Mouse (Mus musculus) kidney, embryonic 16.5 days (tissue): Measurements from ENCODE around the gene Epha6. TPM values are rescaled to one million over a fixed set of nuclear protein-coding genes. Genes with fewer than 3 reads are reported as not detected.
A peak's percentile ranks its signal among the peaks of the same experiment; 100 is the strongest.

Experiments
- ATAC-seq: fragments of 200-750 bp; cut with Nextera tagmentation; 2 replicates; pipeline ENCODE4 v1.8.0; 2017; ENCODE audit warnings: moderate TSS enrichment; ENCODE audit not compliant: low FRiP score, low TSS enrichment
- H3K27ac ChIP-seq: fragments of 300-500 bp; sonication (generic); 2 replicates; pipeline ENCODE4 v1.5.1; 2014; ENCODE audit warnings: low read length
- H3K27me3 ChIP-seq: fragments of 300-500 bp; sonication (generic); 2 replicates; pipeline ENCODE4 v1.6.1; 2014; ENCODE audit warnings: low read length, control low read depth, mixed read lengths; ENCODE audit not compliant: insufficient read depth
- H3K36me3 ChIP-seq: fragments of 300-500 bp; sonication (generic); 2 replicates; pipeline ENCODE4 v1.6.1; 2014; ENCODE audit warnings: low read length, control low read depth, mixed read lengths; ENCODE audit not compliant: insufficient read depth
- H3K4me1 ChIP-seq: fragments of 300-500 bp; sonication (generic); 2 replicates; pipeline ENCODE4 v1.6.1; 2014; ENCODE audit warnings: low read length, control low read depth, mixed read lengths; ENCODE audit not compliant: insufficient read depth
- H3K4me2 ChIP-seq: fragments of 300-500 bp; sonication (generic); replicated peaks from 2 replicates; pipeline ENCODE4 v1.6.1; 2014; ENCODE audit warnings: low read depth, low read length
- H3K4me3 ChIP-seq: fragments of 300-500 bp; sonication (generic); 2 replicates; pipeline ENCODE4 v1.5.1; 2014; ENCODE audit warnings: mild to moderate bottlenecking, low read length
- H3K9ac ChIP-seq: fragments of 300-500 bp; sonication (generic); replicated peaks from 2 replicates; pipeline ENCODE4 v1.6.1; 2014; ENCODE audit warnings: low read length
- H3K9me3 ChIP-seq: fragments of 300-500 bp; sonication (generic); 2 replicates; pipeline ENCODE4 v1.6.1; 2016; ENCODE audit warnings: low read length, control low read depth
- WGBS: fragments of 180-500 bp; shearing (Covaris S2); extraction: QIAGEN DNeasy Blood & Tissue Kit; methylation state at CpG from one replicate; pipeline ENCODE4 v1.1.7; 2014; 5-methylcytosine and 5-hydroxymethylcytosine counted together
- polyA plus RNA-seq: library from polyadenylated mRNA; unstranded; fragments of >200 nt; fragmentation: Nextera tagmentation; extraction: Ambion mirVana; gene quantifications from 2 replicates; pipeline ENCODE4 v1.2.1, GENCODE M21; 2015

The Epha6 gene
- polyA plus RNA-seq, 1 experiment from 2014 or later = 0.07 TPM

DNA sequence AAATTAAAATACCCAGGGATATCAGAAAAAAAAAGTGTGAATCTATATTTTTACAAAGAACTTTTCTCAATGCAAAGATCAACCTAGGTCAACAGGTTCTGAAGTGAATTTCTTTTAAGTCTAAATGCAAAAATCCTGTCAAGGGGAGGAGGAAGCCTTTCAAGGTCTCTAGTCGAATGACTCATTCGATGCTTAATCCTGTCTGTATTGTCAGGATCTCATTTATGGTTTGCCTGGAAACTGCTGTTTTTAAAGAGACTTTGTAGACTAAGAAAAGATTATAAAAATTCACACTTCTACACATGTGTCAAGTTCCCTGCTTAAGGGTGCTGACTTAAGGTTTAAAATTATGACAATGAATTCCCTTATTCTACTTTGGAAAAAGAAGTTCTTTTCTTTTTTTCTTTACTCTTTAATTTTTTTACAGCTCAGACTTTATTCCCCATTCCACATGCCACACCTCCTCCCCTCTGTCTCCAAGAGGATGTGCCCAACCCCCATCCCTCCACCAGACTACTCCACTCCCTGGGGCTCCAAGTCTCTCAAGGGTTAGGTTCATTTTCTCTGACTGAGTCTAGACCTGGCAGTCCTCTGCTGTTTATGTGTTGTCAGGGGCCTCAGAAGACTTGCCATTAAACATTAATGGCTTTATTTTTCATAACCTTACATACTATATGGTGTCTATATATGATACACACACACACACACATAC is 598.3 kb downstream of the Epha6 start:
- no peak for ATAC-seq
- no peak overlapping the region for H3K9ac ChIP-seq
- no peak overlapping the region for H3K4me3 ChIP-seq
- no peaks in the 10 kb centered on the region for H3K4me1 ChIP-seq
- no peaks in the 10 kb centered on the region for H3K36me3 ChIP-seq
- no peak overlapping the region for H3K4me2 ChIP-seq
- 57% methylated on average over 2 of the region's 2 CpGs for WGBS
- H3K9me3 ChIP-seq = no peaks in the 10 kb centered on the region
- no peaks in the 10 kb centered on the region for H3K27me3 ChIP-seq
- H3K27ac ChIP-seq = no peak overlapping the region

DNA sequence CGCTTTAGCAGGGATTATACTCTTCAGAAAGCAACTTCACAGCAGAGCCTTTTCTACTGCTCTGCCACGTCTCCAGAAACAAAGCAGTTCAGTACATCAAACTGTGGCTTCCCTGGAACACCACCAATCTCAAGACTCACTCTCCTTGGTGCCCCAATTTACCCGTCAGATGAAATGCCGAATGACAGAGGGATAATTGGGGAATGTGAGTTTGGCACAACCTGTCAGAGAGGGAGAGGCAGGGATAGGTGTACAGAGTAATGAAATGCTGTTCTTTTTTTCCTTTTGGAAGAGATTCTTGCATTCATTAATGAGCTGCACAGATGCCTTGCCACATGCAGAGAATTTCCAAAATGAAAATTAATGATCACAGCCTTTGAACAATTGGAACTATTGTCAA is 635.5 kb downstream of the Epha6 start:
- Histone ChIP-seq H3K9me3 (no peaks in the 10 kb centered on the region), H3K27me3 (no peaks in the 10 kb centered on the region), H3K9ac (no peak overlapping the region), H3K27ac (no peak overlapping the region), H3K36me3 (no peaks in the 10 kb centered on the region), H3K4me3 (no peak overlapping the region), H3K4me2 (no peak overlapping the region), H3K4me1 (no peaks in the 10 kb centered on the region)
- ATAC-seq = no peak
- 69% methylated on average over 4 of the region's 4 CpGs for WGBS

DNA sequence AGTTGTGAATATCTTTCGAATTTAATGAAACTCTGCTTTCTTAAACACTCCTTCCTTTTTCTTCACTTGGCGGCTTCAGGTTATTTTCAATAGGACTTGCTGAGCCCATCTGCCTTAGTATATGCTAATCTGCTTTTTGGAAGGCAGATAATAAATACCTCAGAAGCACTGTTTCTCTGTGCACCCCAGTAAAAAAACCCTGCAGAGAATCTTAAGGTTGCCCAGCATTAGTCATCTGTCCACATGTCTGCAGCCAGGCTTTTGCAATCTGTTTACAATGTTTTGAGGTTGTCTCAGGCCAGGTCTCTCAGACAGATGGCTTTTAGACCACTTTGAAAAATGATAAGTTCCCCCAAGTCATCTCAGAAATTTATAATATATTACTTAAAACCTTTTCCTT is 649.6 kb downstream of the Epha6 start:
- no peak for ATAC-seq
- Histone ChIP-seq H3K27me3 (no peaks in the 10 kb centered on the region), H3K27ac (no peak overlapping the region), H3K4me2 (no peak overlapping the region), H3K9ac (no peak overlapping the region), H3K36me3 (no peaks in the 10 kb centered on the region), H3K4me3 (no peak overlapping the region), H3K9me3 (no peaks in the 10 kb centered on the region), H3K4me1 (no peaks in the 10 kb centered on the region)
- 86% methylated on average over 2 of the region's 2 CpGs for WGBS

DNA sequence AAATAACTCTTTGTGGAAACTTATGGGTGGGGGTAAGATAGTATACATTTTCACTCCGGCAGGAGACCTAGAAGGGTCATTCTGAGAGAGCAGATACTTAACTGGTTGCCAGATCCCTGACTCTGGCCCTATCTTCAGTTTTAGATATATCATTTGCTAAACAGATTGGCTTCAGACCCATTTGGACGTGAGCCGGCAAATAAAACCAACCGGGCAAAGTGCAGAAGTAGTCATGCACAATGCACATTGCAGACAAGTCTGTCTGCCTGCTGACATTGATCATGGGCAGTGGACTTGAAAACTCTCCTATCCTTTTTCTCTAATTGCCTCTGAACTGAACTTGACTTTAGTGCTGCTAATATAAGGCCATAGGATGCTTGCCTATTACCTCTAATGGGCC is 681.6 kb downstream of the Epha6 start:
- no peak overlapping the region for H3K9ac ChIP-seq
- H3K27me3 ChIP-seq = no peaks in the 10 kb centered on the region
- H3K27ac ChIP-seq = no peak overlapping the region
- H3K9me3 ChIP-seq = peaks cover 4% of the 10 kb centered on the region; the same call in 1 of the 2 replicates
- no peaks in the 10 kb centered on the region for H3K36me3 ChIP-seq
- H3K4me2 ChIP-seq = no peak overlapping the region
- no peaks in the 10 kb centered on the region for H3K4me1 ChIP-seq
- WGBS = 78% methylated on average over 4 of the region's 4 CpGs
- H3K4me3 ChIP-seq = no peak overlapping the region
- no peak for ATAC-seq

DNA sequence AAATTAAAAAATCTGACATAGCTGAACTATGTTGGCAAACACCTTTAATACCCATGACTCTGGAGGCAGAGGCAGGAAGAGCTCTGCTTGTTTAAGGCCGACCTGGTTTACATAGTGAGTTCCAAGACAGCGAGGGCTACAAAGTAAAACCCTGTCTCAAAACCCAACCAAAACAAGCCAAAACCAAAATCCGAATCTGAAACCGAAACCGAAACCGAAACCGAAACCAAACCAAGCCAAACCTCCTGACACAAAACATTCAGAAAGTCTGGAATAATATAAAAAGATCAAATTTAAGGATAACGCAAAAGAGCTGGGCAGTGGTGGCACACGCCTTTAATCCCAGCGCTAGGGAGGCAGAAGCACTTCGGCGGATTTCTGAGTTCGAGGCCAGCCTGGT is 725.3 kb downstream of the Epha6 start:
- H3K4me1 ChIP-seq = no peaks in the 10 kb centered on the region
- no peak overlapping the region for H3K9ac ChIP-seq
- no peaks in the 10 kb centered on the region for H3K9me3 ChIP-seq
- no peak for ATAC-seq
- WGBS = 92% methylated on average over 13 of the region's 13 CpGs
- H3K4me3 ChIP-seq = no peak overlapping the region
- no peaks in the 10 kb centered on the region for H3K27me3 ChIP-seq
- H3K4me2 ChIP-seq = no peak overlapping the region
- no peaks in the 10 kb centered on the region for H3K36me3 ChIP-seq
- H3K27ac ChIP-seq = no peak overlapping the region

DNA sequence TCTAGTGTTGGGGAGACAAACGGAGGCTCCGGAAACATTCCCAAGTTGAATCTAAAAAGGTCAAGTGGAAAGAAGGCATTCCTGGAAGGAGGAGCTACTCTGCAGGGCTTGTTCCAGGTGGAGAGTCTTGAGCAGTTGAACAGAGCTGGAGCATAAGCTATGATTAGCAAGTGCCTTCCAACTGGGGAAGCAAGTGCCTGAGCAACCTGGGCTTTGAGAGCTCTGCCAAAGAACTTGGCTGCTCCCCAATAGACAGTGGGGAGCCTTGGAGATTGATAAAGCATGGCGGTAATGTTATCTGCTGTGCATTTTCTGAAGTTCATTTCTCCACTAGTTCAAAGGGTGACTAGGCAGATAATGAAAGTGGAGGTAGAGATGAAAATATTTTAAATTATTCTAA is 733.5 kb downstream of the Epha6 start:
- H3K9ac ChIP-seq = no peak overlapping the region
- H3K27me3 ChIP-seq = no peaks in the 10 kb centered on the region
- H3K9me3 ChIP-seq = no peaks in the 10 kb centered on the region
- no peak overlapping the region for H3K4me2 ChIP-seq
- H3K4me3 ChIP-seq = no peak overlapping the region
- no peaks in the 10 kb centered on the region for H3K36me3 ChIP-seq
- ATAC-seq = no peak
- WGBS = 91% methylated on average over 3 of the region's 3 CpGs
- H3K27ac ChIP-seq = no peak overlapping the region
- no peaks in the 10 kb centered on the region for H3K4me1 ChIP-seq

DNA sequence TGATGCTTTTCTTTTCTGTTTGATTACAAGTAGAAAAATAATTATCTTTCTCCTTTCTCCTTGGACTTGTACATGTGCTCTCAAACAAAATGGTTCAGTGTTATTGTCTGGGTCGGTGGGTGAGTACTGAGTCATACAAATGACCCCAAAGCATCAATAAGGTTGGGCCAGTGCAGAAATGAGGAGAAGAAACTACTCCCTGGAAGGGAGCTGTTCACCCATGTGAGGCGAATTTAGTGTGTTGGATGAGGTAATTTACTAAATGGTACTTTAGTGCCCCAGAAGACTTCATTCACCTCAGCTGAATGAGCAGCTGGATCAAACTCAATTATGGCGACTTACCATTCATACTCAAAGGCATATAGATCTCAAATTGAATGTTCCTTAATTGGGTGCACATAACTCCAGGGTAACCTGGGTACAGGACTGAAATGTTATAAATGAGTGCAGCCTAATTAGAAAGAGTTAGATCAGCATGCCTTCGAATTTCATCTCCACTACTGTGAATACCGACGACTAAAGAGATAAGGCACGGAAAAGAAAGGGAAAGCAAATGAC is 751.1 kb downstream of the Epha6 start:
- H3K4me3 ChIP-seq = no peak overlapping the region
- no peaks in the 10 kb centered on the region for H3K36me3 ChIP-seq
- H3K9me3 ChIP-seq = no peaks in the 10 kb centered on the region
- WGBS = 73% methylated on average over 7 of the region's 7 CpGs
- H3K27ac ChIP-seq = no peak overlapping the region
- H3K27me3 ChIP-seq = no peaks in the 10 kb centered on the region
- ATAC-seq = no peak
- H3K4me2 ChIP-seq = no peak overlapping the region
- H3K4me1 ChIP-seq = no peaks in the 10 kb centered on the region
- no peak overlapping the region for H3K9ac ChIP-seq

DNA sequence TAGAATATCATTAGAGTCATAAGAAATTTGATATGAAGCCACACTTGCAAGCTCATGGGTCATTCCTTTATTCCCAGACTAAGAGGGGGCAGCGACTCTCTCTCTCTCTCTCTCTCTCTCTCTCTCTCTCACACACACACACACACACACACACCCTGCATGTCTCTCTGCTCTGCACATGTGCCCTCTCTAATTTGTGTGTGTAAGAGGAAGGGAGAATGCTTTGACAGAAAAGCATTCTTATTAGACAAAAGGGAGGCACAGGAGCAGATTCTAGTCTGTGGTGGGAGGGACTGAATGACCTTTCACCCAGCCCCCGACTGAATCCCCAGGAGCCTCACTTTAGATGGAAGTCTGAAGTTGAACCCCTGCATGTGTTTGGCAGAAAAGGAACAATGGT is 752.6 kb downstream of the Epha6 start:
- no peak overlapping the region for H3K4me2 ChIP-seq
- H3K9me3 ChIP-seq = no peaks in the 10 kb centered on the region
- WGBS = 48% methylated on average over 2 of the region's 2 CpGs
- H3K9ac ChIP-seq = no peak overlapping the region
- H3K27me3 ChIP-seq = no peaks in the 10 kb centered on the region
- no peak overlapping the region for H3K27ac ChIP-seq
- ATAC-seq = no peak
- no peaks in the 10 kb centered on the region for H3K4me1 ChIP-seq
- no peaks in the 10 kb centered on the region for H3K36me3 ChIP-seq
- H3K4me3 ChIP-seq = no peak overlapping the region

DNA sequence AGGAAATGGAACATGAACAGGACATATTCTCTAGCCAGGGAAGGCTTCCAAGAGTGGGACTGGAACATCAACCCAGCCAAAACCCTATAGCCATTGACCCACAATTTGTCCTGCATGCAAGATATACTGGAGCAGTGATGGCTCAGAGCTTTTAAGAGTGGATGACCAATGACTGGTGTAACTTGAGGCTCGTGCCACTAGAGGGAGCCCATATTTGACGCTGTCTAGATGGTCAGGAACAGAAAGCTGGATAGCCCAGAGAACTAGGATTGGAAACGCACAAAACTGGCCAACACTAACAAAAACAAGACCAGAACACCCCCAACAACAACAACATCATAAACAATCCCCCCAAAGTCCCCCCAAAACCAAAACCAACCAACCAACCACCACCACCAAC is 758.8 kb downstream of the Epha6 start:
- Histone ChIP-seq H3K27ac (no peak overlapping the region), H3K9ac (no peak overlapping the region), H3K4me2 (no peak overlapping the region), H3K9me3 (no peaks in the 10 kb centered on the region), H3K27me3 (no peaks in the 10 kb centered on the region), H3K4me3 (no peak overlapping the region), H3K36me3 (no peaks in the 10 kb centered on the region), H3K4me1 (no peaks in the 10 kb centered on the region)
- 13% methylated on average over 3 of the region's 3 CpGs for WGBS
- peak; percentile 54; the same call in 1 of the 2 replicates for ATAC-seq

DNA sequence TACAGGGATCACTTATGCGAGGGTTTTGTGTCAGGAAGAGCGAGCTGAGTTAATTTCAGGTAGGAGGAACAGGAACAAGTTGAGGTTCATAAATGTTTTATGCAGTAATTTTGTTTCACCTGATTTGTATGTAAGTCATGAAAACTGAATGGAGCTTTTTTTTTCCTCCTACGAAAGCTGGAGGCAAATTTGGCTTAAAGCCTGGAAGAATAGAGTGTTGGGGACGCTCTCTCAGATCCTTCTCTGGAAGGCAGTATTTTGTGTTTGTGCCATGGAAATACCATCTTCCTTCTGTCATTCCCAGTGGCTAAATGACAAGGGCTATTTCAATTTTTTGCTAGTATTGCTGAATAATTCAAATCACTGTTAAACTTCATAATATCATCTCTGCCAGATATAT is 768.6 kb downstream of the Epha6 start:
- H3K4me2 ChIP-seq = no peak overlapping the region
- WGBS = 87% methylated on average over 4 of the region's 4 CpGs
- H3K9me3 ChIP-seq = no peaks in the 10 kb centered on the region

More for the DNA sequence above, 768.6 kb downstream of the Epha6 start:
- no peak overlapping the region for H3K9ac ChIP-seq
- H3K4me3 ChIP-seq = no peak overlapping the region
- H3K27ac ChIP-seq = no peak overlapping the region
- no peaks in the 10 kb centered on the region for H3K4me1 ChIP-seq
- H3K27me3 ChIP-seq = no peaks in the 10 kb centered on the region
- ATAC-seq = no peak
- H3K36me3 ChIP-seq = no peaks in the 10 kb centered on the region
